Mouse (Mus musculus): ENCODE measurements at regions not wholly inside any gene's neighbourhood (a gene's known extent, or its start where the extent isn't known, plus 50 kb on each side); places are given as distances from the start of the nearest gene placed in this dataset.
"Not testable (repeated sequence)": the region's sequence is repeated elsewhere in the genome, so short reads cannot be mapped to it uniquely, and the experiment has no call there.

DNA sequence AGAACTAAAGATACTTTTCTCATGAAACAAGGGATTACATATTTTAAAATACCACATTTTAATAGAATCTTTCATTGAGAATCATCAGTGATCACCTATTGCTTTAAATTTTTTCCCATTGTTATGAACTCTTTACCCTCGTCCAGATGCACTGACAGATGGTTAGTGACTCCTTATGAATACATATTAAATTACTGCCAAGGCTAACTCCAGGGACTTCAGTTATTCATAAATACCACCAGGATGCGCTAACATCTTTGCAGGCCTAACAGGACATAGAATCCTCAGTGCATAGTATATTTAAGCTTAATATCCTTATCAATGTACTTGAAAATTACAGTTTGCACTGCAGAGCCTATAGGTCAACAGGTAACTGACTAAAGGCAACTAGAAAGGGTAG, 1362.5 kb upstream of the Tmeff2 start:
- H3K36me3 ChIP-seq (ENCODE audit: control insufficient read depth, insufficient read depth, low read length), result no peaks in the 10 kb centered on the region
- DNase-seq (ENCODE audit: extremely low read depth, low read depth, low spot score), result no peak
- TF ChIP-seq POLR2A (IDR thresholded peaks at IDR 0.05; ENCODE audit: extremely low read depth, insufficient read depth, low read length), result no peak
- H3K79me2 ChIP-seq (ENCODE audit: control insufficient read depth, insufficient read depth, low read length), result no peaks in the 10 kb centered on the region
- no peak overlapping the region for H3K27ac ChIP-seq (replicated peaks; ENCODE audit: insufficient read depth, low read depth, low read length)
- H3K4me1 ChIP-seq (ENCODE audit: control insufficient read depth, insufficient read depth, low read length), result no peaks in the 10 kb centered on the region
- H3K4me3 ChIP-seq (ENCODE audit: insufficient read depth, low read depth, low read length), result no peak overlapping the region
- 71% methylated on average over 2 of the region's 2 CpGs for WGBS
- no peak overlapping the region for H3K9ac ChIP-seq (ENCODE audit: low read depth, low read length)
- no peaks in the 10 kb centered on the region for H3K27me3 ChIP-seq (ENCODE audit: control insufficient read depth, insufficient read depth, low read length)

- H3K4me1 ChIP-seq (ENCODE audit: control insufficient read depth, insufficient read depth, low read length); H3K79me2 ChIP-seq (ENCODE audit: control insufficient read depth, insufficient read depth, low read length); H3K4me3 ChIP-seq (ENCODE audit: insufficient read depth, low read depth, low read length); H3K9ac ChIP-seq (ENCODE audit: low read depth, low read length); H3K27me3 ChIP-seq (ENCODE audit: control insufficient read depth, insufficient read depth, low read length); H3K36me3 ChIP-seq (ENCODE audit: control insufficient read depth, insufficient read depth, low read length); H3K27ac ChIP-seq (replicated peaks; ENCODE audit: insufficient read depth, low read depth, low read length): not testable (repeated sequence)
- DNase-seq (ENCODE audit: extremely low read depth, low read depth, low spot score), result peak; percentile 58
Observed at GRCm38 (mm10) chr1:49572101-49572500, 1328.3 kb upstream of the Tmeff2 start.

GRCm38 (mm10) chr1:49572561-49572960, 1327.9 kb upstream of the Tmeff2 start:
- DNase-seq (ENCODE audit: extremely low read depth, low read depth, low spot score), result peak; percentile 94
- no peaks in the 10 kb centered on the region for H3K79me2 ChIP-seq (ENCODE audit: control insufficient read depth, insufficient read depth, low read length)
- peaks cover 4% of the 10 kb centered on the region; the same call in 1 of the 2 replicates for H3K4me1 ChIP-seq (ENCODE audit: control insufficient read depth, insufficient read depth, low read length)
- H3K9ac ChIP-seq (ENCODE audit: low read depth, low read length), result no peak overlapping the region
- H3K4me3 ChIP-seq (ENCODE audit: insufficient read depth, low read depth, low read length), result no peak overlapping the region
- TF ChIP-seq POLR2A (IDR thresholded peaks at IDR 0.05; ENCODE audit: extremely low read depth, insufficient read depth, low read length) (no peak), CTCF (IDR thresholded peaks at IDR 0.05; ENCODE audit: low read depth, low read length) (no peak)
- no peaks in the 10 kb centered on the region for H3K27me3 ChIP-seq (ENCODE audit: control insufficient read depth, insufficient read depth, low read length)
- 13% methylated on average over 2 of the region's 2 CpGs for WGBS
- H3K27ac ChIP-seq (replicated peaks; ENCODE audit: insufficient read depth, low read depth, low read length), result no peak overlapping the region
- no peaks in the 10 kb centered on the region for H3K36me3 ChIP-seq (ENCODE audit: control insufficient read depth, insufficient read depth, low read length)
